Mouse (Mus musculus) liver (tissue): ENCODE data around the gene Ifitm1.
"Not testable (repeated sequence)": the region's sequence is repeated elsewhere in the genome, so short reads cannot be mapped to it uniquely, and the experiment has no call there.

Source experiments
- DNase-seq: peaks from one replicate; pipeline ENCODE4 v3.0.0-alpha.2; 2020; ENCODE audit warnings: mixed read lengths

Gene Ifitm1

GRCm38 (mm10) chr7:141017824-141018223, 50.8 kb downstream of the Ifitm1 start, which contains the start of gene Ifitm6:
Ifitm6 (minus strand) TSS chr7:141017924.
- DNase-seq: not testable (repeated sequence)

GRCm38 (mm10) chr7:141019028-141019427, 52.0 kb downstream of the Ifitm1 start:
- no peak for DNase-seq
